Mouse (Mus musculus) erythroblast, embryonic 14.5 days (primary cell): Measurements from ENCODE around the gene Cacnb1.

Source experiments
- GATA1 ChIP-seq: IDR thresholded peaks from 2 replicates; pipeline ENCODE4 v1.6.1; 2012; ENCODE audit warnings: low read length, inconsistent platforms, mixed read lengths
- TAL1 ChIP-seq: IDR thresholded peaks from 3 replicates; pipeline ENCODE4 v1.6.1; 2012; ENCODE audit warnings: low read length, inconsistent platforms, mixed read lengths

DNA sequence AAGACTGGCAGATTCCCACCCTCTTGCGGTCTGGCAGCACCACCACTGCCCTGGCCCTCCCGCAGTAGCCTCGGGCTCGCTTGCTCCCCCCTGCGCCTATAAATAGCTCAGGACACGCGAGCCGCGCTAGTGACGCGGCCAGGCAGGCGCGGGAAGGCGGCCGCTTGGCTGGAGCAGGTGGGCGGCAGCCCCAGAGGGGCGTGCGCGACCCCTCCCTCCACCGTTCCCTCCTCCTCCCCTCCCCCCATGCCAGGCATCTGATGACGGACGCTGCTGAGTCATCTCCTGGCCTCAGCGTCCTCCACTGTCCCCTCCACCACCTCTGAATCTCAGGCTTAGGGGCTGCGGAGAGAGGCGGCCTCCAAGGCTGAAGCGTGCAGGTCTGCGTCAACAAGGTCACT lies 13.1 kb upstream of the Cacnb1 start:
- TF ChIP-seq GATA1 (no peak), TAL1 (no peak)
